Mouse (Mus musculus) left cerebral cortex, postnatal 14 days (tissue): ENCODE results near the gene Adamts10. TPM values are rescaled to one million over a fixed set of nuclear protein-coding genes. Genes with fewer than 3 reads are reported as not detected.
A peak's percentile ranks its signal among the peaks of the same experiment; 100 is the strongest.

Experiments
- DNase-seq, 2 experiments: peaks; one replicate each; pipeline ENCODE4 v3.0.0; 2021 to 2022; ENCODE audit warnings: low spot score in 2 of 2, mixed read lengths in 1 of 2
- intact Hi-C: fragments of 180-260 bp; cut with DNase I; formaldehyde crosslinking; loops from one replicate; pipeline ENCODE4 v1.15.1; 2025
- total RNA-seq, 2 experiments: library from RNA; stranded (reverse); gene quantifications; 2 replicates each; pipeline ENCODE4 v1.2.3; 2021

The Adamts10 gene
- total RNA-seq, 2 experiments from 2014 or later: 31.8 to 35.1 TPM

GRCm38 (mm10) chr17:33549212-33549611 is 25.2 kb downstream of the Adamts10 start:
- intact Hi-C loops: no loop called here
- no peak for DNase-seq

DNA sequence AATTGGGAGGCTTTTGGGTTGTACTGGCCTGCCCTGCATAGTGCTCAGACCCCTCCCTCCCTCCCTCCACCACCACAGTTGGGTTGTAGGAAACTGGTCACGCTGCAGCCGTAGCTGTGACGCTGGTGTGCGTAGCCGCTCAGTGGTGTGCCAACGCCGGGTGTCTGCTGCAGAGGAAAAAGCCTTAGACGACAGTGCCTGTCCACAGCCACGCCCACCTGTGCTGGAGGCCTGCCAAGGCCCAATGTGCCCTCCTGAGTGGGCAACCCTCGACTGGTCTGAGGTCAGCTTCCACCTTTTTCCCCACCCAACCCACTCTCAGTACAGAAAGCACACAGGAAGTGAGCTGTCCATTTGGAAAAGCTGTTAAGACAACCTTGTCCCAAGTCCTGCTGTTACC is 26.4 kb downstream of the Adamts10 start:
- no peak for DNase-seq

DNA sequence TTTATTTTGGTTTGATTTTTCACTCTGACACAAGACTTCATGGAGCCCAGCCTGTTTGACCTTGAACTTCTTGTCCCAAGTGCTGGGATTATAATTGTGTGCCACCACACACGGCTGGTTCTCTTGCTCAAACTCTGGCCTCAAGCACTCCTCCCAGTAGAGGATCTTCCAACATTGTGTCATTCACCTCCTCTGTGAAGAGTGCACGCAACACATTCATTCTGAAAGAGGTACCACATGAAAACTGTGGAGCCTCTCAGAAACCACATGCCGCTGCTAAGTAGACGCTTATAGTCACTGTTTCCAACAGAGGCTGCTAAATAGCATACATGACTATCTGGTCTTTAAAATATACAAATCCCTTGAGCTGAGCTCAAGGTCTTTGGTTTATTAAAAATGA is 28.1 kb downstream of the Adamts10 start:
- DNase-seq: no peak
- intact Hi-C loops: loop anchor here (5.0 kb wide), 1 partner anchor 115 kb away; no protein-coding TSS in a partner anchor

More for the DNA sequence above, 26.4 kb downstream of the Adamts10 start:
- intact Hi-C loops: loop anchor here (5.0 kb wide), 1 partner anchor 113 kb away; no protein-coding TSS in a partner anchor

DNA sequence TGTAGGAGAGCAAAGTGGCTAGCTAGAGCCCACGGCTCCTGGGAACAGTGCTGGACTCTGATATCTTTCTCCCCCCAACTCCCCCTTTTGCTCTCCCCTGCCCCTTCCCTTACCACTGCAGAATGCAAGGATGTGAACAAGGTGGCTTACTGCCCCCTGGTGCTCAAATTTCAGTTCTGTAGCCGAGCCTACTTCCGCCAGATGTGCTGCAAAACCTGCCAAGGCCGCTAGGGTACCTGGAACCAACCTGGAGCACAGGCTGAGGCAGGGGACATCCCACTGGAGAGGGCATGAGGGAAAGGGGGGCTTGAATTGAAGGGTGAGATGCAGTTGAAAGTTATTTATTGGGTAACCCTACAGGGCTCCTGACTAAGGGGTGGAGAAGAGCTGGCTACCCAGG is 29.0 kb downstream of the Adamts10 start:
- peak; percentile 16 to 33 for DNase-seq
- intact Hi-C loops: loop anchor here (5.0 kb wide), 1 partner anchor 116 kb away; no protein-coding TSS in a partner anchor

- intact Hi-C loops: loop anchor here (5.0 kb wide), 1 partner anchor 117 kb away; no protein-coding TSS in a partner anchor
- no peak for DNase-seq
Observed at GRCm38 (mm10) chr17:33554536-33554935, 30.5 kb downstream of the Adamts10 start.

- DNase-seq: peak; percentile 15 to 19
- intact Hi-C loops: no loop called here
Observed at GRCm38 (mm10) chr17:33555223-33555855, 31.3 kb downstream of the Adamts10 start, which contains the start of gene Myo1f. Myo1f (plus strand) TSS chr17:33555707.

GRCm38 (mm10) chr17:33557922-33558321 is 33.9 kb downstream of the Adamts10 start:
- intact Hi-C loops: no loop called here
- no peak for DNase-seq

- DNase-seq: no peak
- intact Hi-C loops: no loop called here
Observed at GRCm38 (mm10) chr17:33563527-33564076, 39.6 kb downstream of the Adamts10 start.

- intact Hi-C loops: no loop called here
- DNase-seq: no peak
Observed at GRCm38 (mm10) chr17:33564599-33564998, 40.6 kb downstream of the Adamts10 start.

DNA sequence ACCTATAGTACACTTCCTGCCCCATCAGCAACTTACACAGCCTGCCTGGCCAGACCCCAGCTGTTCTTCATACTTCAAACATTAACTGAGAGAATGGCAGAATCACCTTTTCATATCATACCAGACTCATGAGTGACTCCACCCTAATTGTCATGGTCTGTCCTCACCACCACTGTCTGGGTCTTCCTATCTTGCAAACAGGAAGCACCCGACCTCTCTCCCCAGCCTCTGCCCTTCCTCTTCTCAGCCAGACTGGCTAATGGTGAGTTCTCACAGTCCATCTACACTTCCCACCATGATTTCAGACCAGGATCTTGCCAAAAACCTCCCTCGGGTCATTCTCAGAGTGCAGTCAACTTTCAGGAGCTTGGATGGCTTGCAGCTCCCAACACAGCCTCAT is 42.2 kb downstream of the Adamts10 start:
- DNase-seq: no peak
- intact Hi-C loops: no loop called here

- intact Hi-C loops: no loop called here
- no peak for DNase-seq
Observed at GRCm38 (mm10) chr17:33584061-33584460, 60.1 kb downstream of the Adamts10 start.

DNA sequence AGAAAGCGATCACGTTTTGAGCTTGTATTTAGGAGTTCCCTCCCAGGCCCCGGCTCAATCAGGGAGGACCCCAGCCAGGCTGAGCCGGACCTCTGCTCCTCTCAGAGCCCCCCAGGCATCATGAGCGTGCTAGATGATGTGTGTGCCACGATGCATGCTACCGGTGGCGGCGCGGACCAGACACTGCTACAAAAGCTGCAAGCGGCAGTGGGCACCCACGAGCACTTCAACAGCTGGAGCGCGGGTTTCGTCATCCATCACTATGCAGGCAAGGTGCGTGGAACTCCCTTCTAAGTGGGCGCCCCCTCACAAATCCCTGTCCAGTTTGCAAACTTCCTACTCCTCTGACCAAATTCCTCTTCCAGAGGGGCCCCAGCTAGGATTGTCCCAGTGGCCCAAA is 62.0 kb downstream of the Adamts10 start:
- DNase-seq: no peak
- intact Hi-C loops: no loop called here

DNA sequence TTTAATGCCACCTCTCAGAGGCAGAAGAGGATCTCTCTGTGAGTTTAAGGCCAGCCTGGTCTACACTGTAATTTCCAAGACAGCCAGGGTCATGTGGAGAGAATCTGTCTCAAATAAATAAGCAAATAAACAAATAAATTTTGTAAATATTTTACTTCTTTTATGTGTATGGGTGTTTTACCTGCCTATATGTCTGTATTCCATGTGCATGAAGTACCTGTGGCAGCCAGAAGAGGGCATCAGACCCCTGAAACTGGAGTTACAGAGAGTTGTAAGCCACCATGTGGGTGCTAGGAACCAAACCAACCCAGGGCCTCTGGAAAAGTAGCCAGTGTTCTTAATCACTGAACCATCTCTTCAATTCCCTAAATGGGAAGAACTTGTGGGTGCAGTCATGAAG is 73.3 kb downstream of the Adamts10 start:
- intact Hi-C loops: no loop called here

GRCm38 (mm10) chr17:33598506-33598905 is 74.5 kb downstream of the Adamts10 start:
- intact Hi-C loops: no loop called here
- DNase-seq: no peak

More for the DNA sequence above, 73.3 kb downstream of the Adamts10 start:
- no peak for DNase-seq

GRCm38 (mm10) chr17:33599836-33600475 is 76.0 kb downstream of the Adamts10 start:
- intact Hi-C loops: no loop called here
- no peak for DNase-seq

- intact Hi-C loops: no loop called here
- no peak for DNase-seq
Observed at GRCm38 (mm10) chr17:33600831-33601230, 76.8 kb downstream of the Adamts10 start.

DNA sequence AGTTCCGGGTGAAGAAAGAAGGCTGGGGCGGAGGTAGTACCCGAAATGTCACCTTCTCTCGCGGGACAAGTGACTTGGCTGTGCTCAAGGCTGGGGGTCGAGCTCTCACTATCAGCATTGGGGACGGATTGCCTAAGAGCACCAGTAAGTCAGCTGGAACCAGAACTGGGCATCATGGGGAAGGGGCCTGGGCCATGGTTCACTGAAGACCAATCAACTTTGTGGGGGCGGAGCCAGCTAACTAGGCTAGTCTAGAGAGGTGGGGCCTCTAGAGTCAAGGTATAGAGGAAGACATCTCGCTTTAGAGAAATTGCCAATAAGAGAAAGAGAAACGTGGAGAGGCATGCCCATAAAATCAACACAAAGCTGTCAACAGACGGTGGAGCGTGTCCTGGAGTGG is 77.9 kb downstream of the Adamts10 start:
- no peak for DNase-seq
- intact Hi-C loops: no loop called here
